17 mouse cellular contexts compared by ENCODE assay signal in the genomic region with DNA sequence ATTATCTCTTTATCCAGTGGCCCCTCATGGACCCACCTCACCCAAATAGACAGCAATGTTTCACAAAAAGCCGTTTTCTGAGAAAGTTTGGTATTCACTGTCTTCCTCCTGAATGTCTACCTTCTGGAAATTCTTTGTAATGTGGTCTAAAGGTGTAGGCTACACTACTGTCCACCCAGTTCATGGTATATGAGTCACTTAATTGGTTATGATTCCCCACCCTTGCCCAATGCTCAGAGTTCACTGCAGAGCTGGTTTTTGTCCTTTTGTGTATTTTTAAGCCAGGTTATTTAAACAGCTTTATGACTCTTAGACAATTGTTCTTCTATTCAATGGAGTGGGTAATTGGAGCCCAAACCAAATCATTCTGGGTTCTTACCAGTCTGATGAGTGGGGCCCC. TPM values are rescaled to one million over a fixed set of nuclear protein-coding genes. Genes with fewer than 3 reads are reported as not detected.
"Had no signal": no experiment of that assay in that cellular context is flagged by ENCODE, and none has a peak within 500 bp of the region (broad histone marks: within the 10 kb centered on the region; RNA-seq: fewer than 3 reads in every experiment).

No protein-coding gene starts in this region.

- H3K27ac ChIP-seq: liver, embryonic 12.5 days; liver, embryonic 14.5 days; midbrain, embryonic 13.5 days; midbrain, embryonic 15.5 days; neural tube, embryonic 12.5 days had no signal

- ATAC-seq: liver, embryonic 12.5 days; midbrain, embryonic 13.5 days; midbrain, embryonic 15.5 days had no signal

- H3K4me1 ChIP-seq: liver, embryonic 12.5 days; megakaryocyte, embryonic 14.5 days; midbrain, embryonic 13.5 days; midbrain, embryonic 15.5 days; neural tube, embryonic 12.5 days had no signal

- H3K4me2 ChIP-seq: liver, embryonic 12.5 days; lung, embryonic 14.5 days; midbrain, embryonic 11.5 days; midbrain, embryonic 13.5 days; midbrain, embryonic 15.5 days; neural tube, embryonic 12.5 days had no signal

- H3K4me3 ChIP-seq: liver, embryonic 12.5 days; megakaryocyte, embryonic 14.5 days; midbrain, embryonic 13.5 days; midbrain, embryonic 15.5 days; neural tube, embryonic 12.5 days had no signal

- H3K9ac ChIP-seq: liver, embryonic 12.5 days; liver, embryonic 14.5 days; lung, embryonic 14.5 days; midbrain, embryonic 13.5 days; midbrain, embryonic 15.5 days; neural tube, embryonic 12.5 days had no signal

- H3K9me3 ChIP-seq: liver, embryonic 12.5 days; megakaryocyte, embryonic 14.5 days; midbrain, embryonic 13.5 days; midbrain, embryonic 15.5 days; neural tube, embryonic 12.5 days had no signal

- DNase-seq: lung, adult 18-20 months; lung, embryonic 14.5 days; lung, postnatal 10 days; lung, postnatal 4 days; right cerebral cortex, postnatal 14 days; thymus, adult 2 months; thymus, postnatal 36 days had no signal

- H3K27me3 ChIP-seq: liver, embryonic 12.5 days; megakaryocyte, embryonic 14.5 days; midbrain, embryonic 13.5 days; midbrain, embryonic 15.5 days; neural tube, embryonic 12.5 days had no signal

RNA-seq across cellular contexts. Expression of gene Nupl1, which starts 35.1 kb away (rescaled TPM):
- polyA plus RNA-seq: liver, embryonic 12.5 days; lung, embryonic 14.5 days; lung, embryonic 16.5 days; midbrain, postnatal 0 days; neural tube, embryonic 12.5 days; spleen, adult 2 months; thymus, adult 2 months had no signal
